In the genomic region with DNA sequence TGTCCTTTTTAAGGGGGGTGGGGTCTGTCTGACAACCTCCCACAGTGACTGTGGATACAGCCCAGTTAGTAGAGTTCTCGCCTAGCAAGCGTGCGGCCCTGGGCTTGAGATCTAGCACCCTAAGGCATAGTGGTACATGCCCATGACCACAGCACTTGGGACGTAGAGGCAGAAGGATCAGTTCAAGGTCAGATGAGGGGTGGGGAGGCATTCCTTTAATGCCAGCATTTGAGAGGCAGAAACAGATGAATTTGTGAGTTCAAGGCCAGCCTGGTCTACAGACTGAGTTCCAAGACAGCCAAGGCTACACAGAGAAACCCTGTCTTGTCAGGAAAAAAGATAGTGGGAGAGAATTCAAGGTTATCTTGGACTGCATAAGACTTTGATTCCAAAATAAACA, we compare ENCODE assay signal across 20 mouse cellular contexts.
DNase-seq lines count a peak whose midpoint lies in the region; ATAC-seq and TF ChIP-seq lines count a peak whose summit lies in the region.
"Had no signal": no experiment of that assay in that cellular context is flagged by ENCODE, and none has a peak within 500 bp of the region (broad histone marks: within the 10 kb centered on the region; RNA-seq: fewer than 3 reads in every experiment).

No protein-coding gene starts in this region.

- no peak for TF ChIP-seq EP300 in heart, adult 2 months (IDR thresholded peaks at IDR 0.05; ENCODE audit: insufficient read depth, low read depth, low read length)

- no peak overlapping the region for H3K4me2 ChIP-seq in heart, embryonic 12.5 days
- H3K4me2 ChIP-seq in heart, embryonic 16.5 days (ENCODE audit: low read depth, low read length): no peak overlapping the region
- H3K4me2 ChIP-seq: forebrain, embryonic 13.5 days; hindbrain, embryonic 12.5 days had no signal

- peaks cover 48% of the 10 kb centered on the region for H3K4me1 ChIP-seq in heart, embryonic 12.5 days (replicated peaks)
- H3K4me1 ChIP-seq in heart, embryonic 16.5 days (ENCODE audit: control insufficient read depth, insufficient read depth, low read length): peaks cover 29% of the 10 kb centered on the region
- H3K4me1 ChIP-seq in heart, adult 2 months (ENCODE audit: control insufficient read depth, insufficient read depth, low read length): no peaks in the 10 kb centered on the region; the same call in none of the 2 replicates

- H3K9me3 ChIP-seq in heart, embryonic 12.5 days (replicated peaks): no peaks in the 10 kb centered on the region
- H3K9me3 ChIP-seq in heart, embryonic 16.5 days (replicated peaks; ENCODE audit: control insufficient read depth, low read length): no peaks in the 10 kb centered on the region
- H3K9me3 ChIP-seq: embryonic facial prominence, embryonic 10.5 days; forebrain, embryonic 13.5 days; hindbrain, embryonic 12.5 days had no signal

- no peak overlapping the region for H3K4me3 ChIP-seq in heart, embryonic 12.5 days
- H3K4me3 ChIP-seq in heart, embryonic 16.5 days (ENCODE audit: low read length): no peak overlapping the region
- no peak overlapping the region for H3K4me3 ChIP-seq in heart, adult 2 months
- H3K4me3 ChIP-seq: embryonic facial prominence, embryonic 10.5 days; forebrain, embryonic 13.5 days; hindbrain, embryonic 12.5 days had no signal

- TF ChIP-seq CTCF in heart, adult 2 months (IDR thresholded peaks at IDR 0.05): no peak

- no peak for TF ChIP-seq POLR2A in heart, adult 2 months (IDR thresholded peaks at IDR 0.05; ENCODE audit: insufficient read depth, low read depth, low read length)

- H3K36me3 ChIP-seq in heart, embryonic 12.5 days: no peaks in the 10 kb centered on the region
- H3K36me3 ChIP-seq in heart, embryonic 16.5 days (ENCODE audit: control insufficient read depth, insufficient read depth): no peaks in the 10 kb centered on the region
- H3K36me3 ChIP-seq in heart, adult 2 months (ENCODE audit: control insufficient read depth, insufficient read depth, low read length): no peaks in the 10 kb centered on the region
- H3K36me3 ChIP-seq: embryonic facial prominence, embryonic 10.5 days; hindbrain, embryonic 12.5 days had no signal

- H3K79me2 ChIP-seq in heart, adult 2 months (replicated peaks; ENCODE audit: control insufficient read depth, insufficient read depth, low read length): no peaks in the 10 kb centered on the region

- ATAC-seq in heart, embryonic 12.5 days (ENCODE audit: insufficient number of reproducible peaks, low FRiP score): no peak
- no peak for ATAC-seq in heart, embryonic 16.5 days (replicated peaks; ENCODE audit: extremely low read depth, insufficient read depth, low FRiP score)
- ATAC-seq: forebrain, embryonic 13.5 days; forebrain, postnatal 0 days; hindbrain, embryonic 16.5 days; inflammation-experienced regulatory T-cells, adult 6 months; intestine, postnatal 0 days had no signal

- H3K9ac ChIP-seq in heart, embryonic 12.5 days: no peak overlapping the region
- H3K9ac ChIP-seq in heart, embryonic 16.5 days (ENCODE audit: low read length): no peak overlapping the region
- H3K9ac ChIP-seq in heart, adult 2 months (ENCODE audit: low read depth, low read length): no peak overlapping the region
- H3K9ac ChIP-seq: forebrain, embryonic 13.5 days; forebrain, postnatal 0 days; hindbrain, embryonic 12.5 days had no signal

- H3K27ac ChIP-seq in heart, embryonic 12.5 days (ENCODE audit: poor library complexity, severe bottlenecking): peak overlapping the region; percentile 39; the same call in 1 of the 2 replicates
- H3K27ac ChIP-seq in heart, embryonic 16.5 days (ENCODE audit: low read length): 0 out of 2 replicates have a peak overlapping the region, but pooled peaks have one; percentile 7
- no peak overlapping the region for H3K27ac ChIP-seq in heart, adult 2 months
- H3K27ac ChIP-seq: embryonic facial prominence, embryonic 10.5 days; forebrain, embryonic 13.5 days; hindbrain, embryonic 12.5 days had no signal

- no peak for DNase-seq in heart, postnatal 36 days
- DNase-seq in heart, adult 2 months: no peak
- DNase-seq in ES-CJ7 (ENCODE audit: low read depth, low spot score) (peak; percentile 34), ZHBTc4 (ENCODE audit: low read depth, low spot score) (peak; percentile 66)
- no peak for DNase-seq in left cerebral cortex, adult 8-10 months (ENCODE audit: low spot score in 2 of 2)
- DNase-seq: adrenal gland, postnatal 25 days; cerebellum, adult 18-20 months; cerebellum, adult 9-11 months; cerebellum, postnatal 36 days; forebrain, postnatal 0 days; gastrocnemius, postnatal 14 days; kidney, adult 8-10 months had no signal

- intact Hi-C loops in heart, postnatal 36 days (cut with DNase I): no loop called here
- intact Hi-C loops in heart, adult 2 months (cut with DNase I): no loop called here

- H3K27me3 ChIP-seq in heart, embryonic 12.5 days (replicated peaks): peaks cover 8% of the 10 kb centered on the region; the same call in 1 of the 2 replicates
- no peaks in the 10 kb centered on the region; the same call in 1 of the 2 replicates for H3K27me3 ChIP-seq in heart, embryonic 16.5 days (ENCODE audit: control insufficient read depth, insufficient read depth, low read length)
- no peaks in the 10 kb centered on the region for H3K27me3 ChIP-seq in heart, adult 2 months (ENCODE audit: control insufficient read depth, insufficient read depth, low read length)

- WGBS in heart, embryonic 12.5 days: 85% methylated on average over 4 of the region's 4 CpGs
- 91% methylated on average over 4 of the region's 4 CpGs for WGBS in heart, embryonic 16.5 days
- WGBS in heart, adult 2 months: over 99% methylated on average over 4 of the region's 4 CpGs

Comparison
In these comparisons a context has a peak if more than half of its experiments do, and no peak if none do; other contexts are left out.
1. DNase-seq: peak in ES-CJ7 (single experiment) and ZHBTc4 (single experiment); none in heart, postnatal 36 days (0 of 2), heart, adult 2 months (0 of 2) and left cerebral cortex, adult 8-10 months (0 of 2).